Mouse (Mus musculus): ENCODE measurements around the gene Ints6.

DNA sequence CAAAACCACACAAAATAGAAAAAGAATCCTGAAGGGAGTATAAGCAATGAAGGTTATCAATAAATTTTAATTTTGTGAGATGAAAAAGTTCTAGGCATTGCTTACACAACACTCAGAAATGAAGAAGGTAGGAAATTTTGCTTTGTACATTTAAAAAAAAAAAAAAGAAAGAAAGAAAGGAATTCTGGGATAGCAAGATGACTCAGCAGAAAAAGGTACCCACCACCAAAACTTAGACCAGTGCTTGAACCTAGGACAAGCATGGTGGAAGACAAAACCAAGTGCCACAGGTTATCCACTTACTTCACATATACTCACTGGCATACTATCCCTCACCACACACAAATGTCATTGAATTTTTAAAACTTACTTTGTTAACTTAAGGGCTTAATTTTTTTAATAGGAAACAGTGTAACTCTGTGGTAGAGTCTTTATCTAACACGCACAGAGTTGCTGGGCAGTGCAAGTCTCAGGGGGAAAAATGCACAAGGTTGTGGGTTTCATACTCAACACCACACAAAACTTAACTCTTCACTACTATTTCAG, 5.8 kb downstream of the Ints6 start:
- no peak for TF ChIP-seq GATA1 (IDR thresholded peaks at IDR 0.05; ENCODE audit: low read length)
- no peak for TF ChIP-seq TAL1 (IDR thresholded peaks at IDR 0.05; ENCODE audit: low read length)
